33 mouse cellular contexts compared by ENCODE assay signal in genomic region chr6:137413045-137413444, GRCm38 (mm10).
DNase-seq lines count a peak whose midpoint lies in the region; ATAC-seq and TF ChIP-seq lines count a peak whose summit lies in the region.
"Had no signal": no experiment of that assay in that cellular context is flagged by ENCODE, and none has a peak within 500 bp of the region (broad histone marks: within the 10 kb centered on the region; RNA-seq: fewer than 3 reads in every experiment).

No protein-coding gene starts in this region.

- no peak overlapping the region for H3K4me3 ChIP-seq in forebrain, embryonic 15.5 days
- H3K4me3 ChIP-seq in forebrain, postnatal 0 days (ENCODE audit: low read depth, low read length), result no peak overlapping the region
- no peak overlapping the region for H3K4me3 ChIP-seq in liver, adult 2 months (ENCODE audit: insufficient read depth, low read depth, low read length)
- H3K4me3 ChIP-seq in liver, embryonic 12.5 days, result no peak overlapping the region
- H3K4me3 ChIP-seq in bone marrow macrophage, adult 2 months (ENCODE audit: insufficient read depth, low read length), result no peak overlapping the region; the same call in 1 of the 2 replicates
- peak overlapping the region; percentile 41; the same call in 1 of the 2 replicates for H3K4me3 ChIP-seq in macrophage (ENCODE audit: inconsistent target)
- H3K4me3 ChIP-seq: erythroblast, embryonic 14.5 days; heart, adult 2 months; heart, embryonic 13.5 days; hindbrain, embryonic 15.5 days; layer of hippocampus, adult 2 months; left cerebral cortex, adult 2 months; limb, embryonic 10.5 days; limb, embryonic 15.5 days; myocyte; neural tube, embryonic 12.5 days had no signal

- H3K27ac ChIP-seq in forebrain, embryonic 15.5 days (replicated peaks), result 0 out of 2 replicates have a peak overlapping the region, but pooled peaks have one; percentile 8
- no peak overlapping the region for H3K27ac ChIP-seq in forebrain, postnatal 0 days (ENCODE audit: low read depth, low read length)
- H3K27ac ChIP-seq in liver, adult 2 months (replicated peaks; ENCODE audit: insufficient read depth, low read depth, low read length), result no peak overlapping the region
- H3K27ac ChIP-seq in liver, embryonic 12.5 days, result no peak overlapping the region
- peak overlapping the region; percentile 63 for H3K27ac ChIP-seq in bone marrow macrophage, adult 2 months (ENCODE audit: insufficient read depth, low read depth, low read length)
- peak overlapping the region; percentile 94 for H3K27ac ChIP-seq in macrophage
- H3K27ac ChIP-seq: heart, adult 2 months; heart, embryonic 13.5 days; layer of hippocampus, adult 2 months; left cerebral cortex, adult 2 months; limb, embryonic 10.5 days; limb, embryonic 15.5 days; neural tube, embryonic 12.5 days; stomach, postnatal 0 days had no signal

- no peak for TF ChIP-seq POLR2A in liver, adult 2 months (IDR thresholded peaks at IDR 0.05; ENCODE audit: extremely low read depth, insufficient read depth, low read length)
- no peak for TF ChIP-seq POLR2A in bone marrow macrophage, adult 2 months (IDR thresholded peaks at IDR 0.05; ENCODE audit: borderline replicate concordance, low read depth, low read length)

- no peak overlapping the region for H3K9ac ChIP-seq in forebrain, embryonic 15.5 days (replicated peaks)
- no peak overlapping the region for H3K9ac ChIP-seq in forebrain, postnatal 0 days
- H3K9ac ChIP-seq in liver, adult 2 months (ENCODE audit: low read depth, low read length), result no peak overlapping the region
- H3K9ac ChIP-seq in liver, embryonic 12.5 days, result no peak overlapping the region
- H3K9ac ChIP-seq: heart, embryonic 13.5 days; hindbrain, embryonic 15.5 days; limb, embryonic 15.5 days; liver, postnatal 0 days; neural tube, embryonic 12.5 days had no signal

- no peak overlapping the region for H3K4me2 ChIP-seq in forebrain, embryonic 15.5 days (replicated peaks)
- no peak overlapping the region for H3K4me2 ChIP-seq in forebrain, postnatal 0 days (ENCODE audit: low read depth)
- no peak overlapping the region for H3K4me2 ChIP-seq in liver, embryonic 12.5 days
- H3K4me2 ChIP-seq: heart, embryonic 13.5 days; hindbrain, embryonic 15.5 days; limb, embryonic 15.5 days; neural tube, embryonic 12.5 days had no signal

- no peaks in the 10 kb centered on the region for H3K27me3 ChIP-seq in forebrain, embryonic 15.5 days
- no peaks in the 10 kb centered on the region for H3K27me3 ChIP-seq in forebrain, postnatal 0 days (ENCODE audit: insufficient read depth, low read length)
- no peaks in the 10 kb centered on the region for H3K27me3 ChIP-seq in liver, adult 2 months (ENCODE audit: control insufficient read depth, insufficient read depth, low read length)
- no peaks in the 10 kb centered on the region for H3K27me3 ChIP-seq in liver, embryonic 12.5 days (replicated peaks)
- H3K27me3 ChIP-seq: heart, embryonic 13.5 days; hindbrain, embryonic 15.5 days; limb, embryonic 15.5 days; neural tube, embryonic 12.5 days had no signal

- H3K9me3 ChIP-seq in forebrain, embryonic 15.5 days, result no peaks in the 10 kb centered on the region
- no peaks in the 10 kb centered on the region for H3K9me3 ChIP-seq in forebrain, postnatal 0 days (ENCODE audit: low read length)
- no peaks in the 10 kb centered on the region for H3K9me3 ChIP-seq in liver, embryonic 12.5 days (replicated peaks)
- H3K9me3 ChIP-seq: heart, embryonic 13.5 days; hindbrain, embryonic 15.5 days; limb, embryonic 10.5 days; limb, embryonic 15.5 days; neural tube, embryonic 12.5 days had no signal

- ATAC-seq in forebrain, embryonic 15.5 days (replicated peaks), result no peak
- ATAC-seq in forebrain, postnatal 0 days, result no peak
- ATAC-seq in liver, embryonic 12.5 days, result no peak
- ATAC-seq: liver, postnatal 0 days had no signal

- no peaks in the 10 kb centered on the region for H3K36me3 ChIP-seq in forebrain, embryonic 15.5 days
- peaks cover 14% of the 10 kb centered on the region; the same call in 1 of the 2 replicates for H3K36me3 ChIP-seq in forebrain, postnatal 0 days (ENCODE audit: insufficient read depth)
- no peaks in the 10 kb centered on the region for H3K36me3 ChIP-seq in liver, adult 2 months (ENCODE audit: control insufficient read depth, insufficient read depth, low read length)
- H3K36me3 ChIP-seq in liver, embryonic 12.5 days, result no peaks in the 10 kb centered on the region
- H3K36me3 ChIP-seq in macrophage (ENCODE audit: inconsistent target), result peaks cover 35% of the 10 kb centered on the region
- H3K36me3 ChIP-seq: G1E; heart, embryonic 13.5 days; limb, embryonic 10.5 days; limb, embryonic 15.5 days had no signal

- H3K4me1 ChIP-seq in forebrain, embryonic 15.5 days, result no peaks in the 10 kb centered on the region
- H3K4me1 ChIP-seq in forebrain, postnatal 0 days (ENCODE audit: insufficient read depth), result no peaks in the 10 kb centered on the region
- H3K4me1 ChIP-seq in liver, adult 2 months (ENCODE audit: control insufficient read depth, insufficient read depth, low read length), result no peaks in the 10 kb centered on the region
- no peaks in the 10 kb centered on the region for H3K4me1 ChIP-seq in liver, embryonic 12.5 days
- peaks cover 28% of the 10 kb centered on the region for H3K4me1 ChIP-seq in bone marrow macrophage, adult 2 months (ENCODE audit: control insufficient read depth, insufficient read depth, low read length)

- H3K79me2 ChIP-seq in liver, adult 2 months (ENCODE audit: control insufficient read depth, insufficient read depth, low read length), result no peaks in the 10 kb centered on the region
- H3K79me2 ChIP-seq in macrophage (ENCODE audit: inconsistent target), result peaks cover 56% of the 10 kb centered on the region

- DNase-seq in forebrain, postnatal 0 days, result no peak
- DNase-seq in liver, adult 2 months (ENCODE audit: extremely low read depth, low read depth, low spot score), result peak; percentile 13
- no peak for DNase-seq in left cerebral cortex, adult 8-10 months (ENCODE audit: low spot score in 2 of 2)
- no peak for DNase-seq in cerebellum, adult 9-10 months
- DNase-seq: adrenal gland, adult 8-10 months; cerebellum, adult 11 months; cerebellum, postnatal 10 days; gastrocnemius, postnatal 25 days; heart, adult 2 months; heart, postnatal 14 days; kidney, adult 18-20 months; kidney, postnatal 36 days; liver, postnatal 0 days; lung, postnatal 36 days; right cerebral cortex, adult 18-20 months; spleen, adult 18-20 months; thymus, adult 18-20 months; thymus, postnatal 25 days had no signal

- TF ChIP-seq CTCF in forebrain, postnatal 0 days (IDR thresholded peaks at IDR 0.05; ENCODE audit: low read depth), result no peak
- no peak for TF ChIP-seq CTCF in liver, adult 2 months (IDR thresholded peaks at IDR 0.05; ENCODE audit: low read depth, low read length)
- TF ChIP-seq CTCF in bone marrow macrophage, adult 2 months (IDR thresholded peaks at IDR 0.05; ENCODE audit: low read depth, low read length), result no peak

- 86% methylated on average over 2 of the region's 2 CpGs for WGBS in forebrain, embryonic 15.5 days
- WGBS in forebrain, postnatal 0 days, result 84% methylated on average over 2 of the region's 2 CpGs
- 56% methylated on average over 2 of the region's 2 CpGs for WGBS in liver, adult 2 months
- WGBS in liver, embryonic 12.5 days (ENCODE audit: insufficient replicate concordance), result 56% methylated on average over 2 of the region's 2 CpGs
- 5% methylated on average over 2 of the region's 2 CpGs for WGBS in macrophage (ENCODE audit: missing documents)

Comparison
In these comparisons a context has a peak if more than half of its experiments do, and no peak if none do; other contexts are left out.
1. H3K27ac ChIP-seq: peak in forebrain, embryonic 15.5 days (single experiment), bone marrow macrophage, adult 2 months (single experiment) and macrophage (single experiment); none in forebrain, postnatal 0 days (single experiment), liver, adult 2 months (single experiment) and liver, embryonic 12.5 days (single experiment).